Mouse (Mus musculus): Measurements from ENCODE around the gene Ahdc1. TPM values are rescaled to one million over a fixed set of nuclear protein-coding genes. Genes with fewer than 3 reads are reported as not detected.

The Ahdc1 gene
- polyA plus RNA-seq, 1 experiment, result 23.7 TPM

DNA sequence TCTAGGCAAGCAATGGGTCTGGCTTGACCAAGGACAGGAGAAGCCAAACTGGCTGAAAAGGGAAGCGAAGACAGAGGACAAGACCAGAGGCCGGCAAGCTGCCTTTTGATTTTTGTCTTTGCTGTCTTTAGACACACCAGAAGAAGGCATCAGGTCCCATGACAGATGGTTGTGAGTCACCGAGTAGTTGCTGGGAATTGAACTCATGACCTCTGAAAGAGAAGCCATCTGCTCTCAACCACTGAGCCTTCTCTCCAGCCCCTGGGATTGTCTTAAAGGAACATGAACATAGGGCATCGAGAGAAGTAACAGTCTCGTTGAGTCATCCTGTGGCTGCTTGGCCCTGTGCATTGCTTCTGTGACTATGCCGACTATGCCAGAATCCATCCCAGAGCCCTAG, 39.5 kb upstream of the Ahdc1 start:
- WGBS, result 78% methylated on average over 6 of the region's 6 CpGs
- Histone ChIP-seq H3K27me3 (ENCODE audit: control insufficient read depth, insufficient read depth, low read length) (no peaks in the 10 kb centered on the region; the same call in 1 of the 2 replicates), H3K36me3 (ENCODE audit: control insufficient read depth, insufficient read depth, low read length) (no peaks in the 10 kb centered on the region), H3K4me3 (ENCODE audit: low read depth, low read length) (no peak overlapping the region), H3K4me1 (ENCODE audit: control insufficient read depth, insufficient read depth, insufficient read length, low read length) (peaks cover 17% of the 10 kb centered on the region), H3K27ac (ENCODE audit: insufficient read depth, low read depth, low read length) (peak overlapping the region; percentile 40; the same call in 1 of the 2 replicates)
- TF ChIP-seq CTCF (IDR thresholded peaks at IDR 0.05; ENCODE audit: extremely low read depth, insufficient read length, insufficient replicate concordance, low read depth, low read length), result no peak
- no peak for TF ChIP-seq POLR2A (IDR thresholded peaks at IDR 0.05; ENCODE audit: low read depth, low read length)

DNA sequence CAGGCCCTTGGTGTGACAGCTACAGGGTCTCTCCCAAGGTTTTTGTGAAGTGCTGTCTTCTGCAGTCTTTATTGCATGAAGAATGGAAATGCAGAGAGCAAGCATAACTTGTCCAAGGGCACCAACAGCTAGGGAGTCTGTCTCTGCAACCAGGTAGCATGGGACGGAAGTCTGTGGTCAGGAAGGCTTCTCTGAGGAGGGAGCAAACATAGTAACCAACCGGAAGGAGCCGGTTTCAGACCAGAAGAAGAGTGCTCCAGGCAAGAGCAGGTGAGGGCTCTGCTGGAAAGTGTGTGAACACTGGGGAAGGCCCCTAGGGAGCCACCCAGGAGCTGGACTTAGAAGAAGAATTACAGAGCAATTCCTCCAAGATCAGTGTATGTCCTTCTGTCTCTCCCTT, 39.0 kb upstream of the Ahdc1 start:
- no peak for TF ChIP-seq CTCF (IDR thresholded peaks at IDR 0.05; ENCODE audit: extremely low read depth, insufficient read length, insufficient replicate concordance, low read depth, low read length)
- no peak for TF ChIP-seq POLR2A (IDR thresholded peaks at IDR 0.05; ENCODE audit: low read depth, low read length)
- Histone ChIP-seq H3K36me3 (ENCODE audit: control insufficient read depth, insufficient read depth, low read length) (no peaks in the 10 kb centered on the region), H3K27me3 (ENCODE audit: control insufficient read depth, insufficient read depth, low read length) (no peaks in the 10 kb centered on the region; the same call in 1 of the 2 replicates), H3K4me1 (ENCODE audit: control insufficient read depth, insufficient read depth, insufficient read length, low read length) (peaks cover 22% of the 10 kb centered on the region), H3K4me3 (ENCODE audit: low read depth, low read length) (no peak overlapping the region), H3K27ac (ENCODE audit: insufficient read depth, low read depth, low read length) (peak overlapping the region; percentile 60; the same call in 1 of the 2 replicates)
- WGBS, result 85% methylated on average over 3 of the region's 3 CpGs

DNA sequence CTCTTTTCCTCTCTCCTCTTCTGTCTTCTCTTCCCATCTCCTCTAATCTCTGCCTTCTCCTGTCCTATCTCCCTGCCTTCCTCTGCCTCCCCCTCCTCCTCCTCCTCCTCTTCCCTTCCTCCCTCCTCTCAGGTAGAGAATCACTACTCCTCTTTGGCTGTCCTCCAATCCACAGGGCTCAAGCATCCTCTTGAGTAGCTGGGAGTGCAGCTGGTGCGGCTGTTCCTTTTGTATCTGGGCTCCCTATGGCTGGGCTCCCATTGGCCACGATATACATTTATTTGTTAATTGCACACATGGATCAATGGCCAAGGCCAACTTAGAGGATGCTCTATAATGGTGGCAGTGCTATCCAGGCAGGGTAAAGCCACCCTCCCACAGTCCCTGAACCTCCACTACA, 38.5 kb upstream of the Ahdc1 start:
- 30% methylated on average over 2 of the region's 2 CpGs for WGBS
- TF ChIP-seq POLR2A (IDR thresholded peaks at IDR 0.05; ENCODE audit: low read depth, low read length) (no peak), CTCF (IDR thresholded peaks at IDR 0.05; ENCODE audit: extremely low read depth, insufficient read length, insufficient replicate concordance, low read depth, low read length) (no peak)
- no peaks in the 10 kb centered on the region for H3K36me3 ChIP-seq (ENCODE audit: control insufficient read depth, insufficient read depth, low read length)
- 0 out of 2 replicates have a peak overlapping the region, but pooled peaks have one; percentile 60 for H3K27ac ChIP-seq (ENCODE audit: insufficient read depth, low read depth, low read length)
- peaks cover 26% of the 10 kb centered on the region for H3K4me1 ChIP-seq (ENCODE audit: control insufficient read depth, insufficient read depth, insufficient read length, low read length)
- no peaks in the 10 kb centered on the region; the same call in 1 of the 2 replicates for H3K27me3 ChIP-seq (ENCODE audit: control insufficient read depth, insufficient read depth, low read length)
- H3K4me3 ChIP-seq (ENCODE audit: low read depth, low read length), result no peak overlapping the region

DNA sequence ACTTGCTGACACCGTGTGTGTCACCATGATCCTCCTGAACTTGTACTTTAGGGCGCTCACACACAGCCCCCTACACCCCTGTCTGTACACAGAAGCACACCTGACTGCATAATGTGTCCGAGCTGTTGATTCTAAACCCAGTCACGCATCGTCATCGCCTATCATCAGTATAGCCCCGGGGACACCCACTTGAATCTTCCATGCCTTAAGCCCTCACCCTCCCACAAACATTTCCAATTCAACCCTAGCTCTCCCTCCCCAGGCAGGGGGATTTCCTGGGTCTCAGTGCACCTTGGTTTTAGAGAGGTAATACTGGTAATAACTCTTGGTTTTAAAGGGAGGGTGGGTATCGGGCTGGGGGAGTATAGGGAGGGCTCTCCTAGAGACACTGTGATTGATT, 37.9 kb upstream of the Ahdc1 start:
- Histone ChIP-seq H3K4me3 (ENCODE audit: low read depth, low read length) (no peak overlapping the region), H3K36me3 (ENCODE audit: control insufficient read depth, insufficient read depth, low read length) (no peaks in the 10 kb centered on the region), H3K27ac (ENCODE audit: insufficient read depth, low read depth, low read length) (no peak overlapping the region), H3K27me3 (ENCODE audit: control insufficient read depth, insufficient read depth, low read length) (no peaks in the 10 kb centered on the region; the same call in 1 of the 2 replicates), H3K4me1 (ENCODE audit: control insufficient read depth, insufficient read depth, insufficient read length, low read length) (peaks cover 28% of the 10 kb centered on the region)
- 76% methylated on average over 8 of the region's 8 CpGs for WGBS
- TF ChIP-seq CTCF (IDR thresholded peaks at IDR 0.05; ENCODE audit: extremely low read depth, insufficient read length, insufficient replicate concordance, low read depth, low read length) (no peak), POLR2A (IDR thresholded peaks at IDR 0.05; ENCODE audit: low read depth, low read length) (no peak)

DNA sequence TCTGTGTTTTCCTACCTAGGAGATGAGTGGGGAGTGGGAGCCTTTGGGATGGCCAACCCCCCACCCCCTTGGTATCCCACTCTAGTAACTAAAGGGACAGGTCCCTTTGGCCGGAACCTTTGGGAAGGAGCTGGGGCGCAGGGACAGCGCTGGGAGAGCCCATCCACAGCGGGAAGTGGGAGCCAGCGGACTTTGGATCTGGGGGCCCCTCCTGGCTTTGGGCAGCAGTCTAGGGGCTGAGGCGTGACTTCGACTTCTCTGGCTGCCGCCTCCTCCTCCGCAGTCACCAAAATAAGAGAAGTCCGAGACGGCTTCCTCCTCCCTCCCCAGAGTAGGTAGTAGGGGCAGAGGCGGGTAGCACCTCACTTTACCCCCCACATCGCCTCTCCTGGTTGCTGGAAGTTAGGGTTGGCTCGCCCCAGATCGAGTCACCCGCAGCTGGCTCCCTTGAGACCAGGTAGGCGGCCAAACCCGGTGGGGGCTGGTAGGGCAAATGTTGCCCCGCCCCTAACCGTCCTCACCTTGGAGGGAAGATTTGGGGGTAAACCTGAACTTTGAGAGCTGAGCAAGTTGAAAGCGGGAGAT, 37.2 kb upstream of the Ahdc1 start, which contains the start of gene Fgr:
Gene Fgr, plus strand, starts transcription at position 282 of the 585 bp plus-strand sequence.
- TF ChIP-seq CTCF (IDR thresholded peaks at IDR 0.05; ENCODE audit: extremely low read depth, insufficient read length, insufficient replicate concordance, low read depth, low read length) (no peak), POLR2A (IDR thresholded peaks at IDR 0.05; ENCODE audit: low read depth, low read length) (no peak)
- Histone ChIP-seq H3K4me3 (ENCODE audit: low read depth, low read length) (peak within 1 kb of the TSS; percentile 52), H3K27me3 (ENCODE audit: control insufficient read depth, insufficient read depth, low read length) (no peaks in the 10 kb centered on the region; the same call in 1 of the 2 replicates), H3K36me3 (ENCODE audit: control insufficient read depth, insufficient read depth, low read length) (no peaks in the 10 kb centered on the region), H3K4me1 (ENCODE audit: control insufficient read depth, insufficient read depth, insufficient read length, low read length) (peaks cover 28% of the 10 kb centered on the region), H3K27ac (ENCODE audit: insufficient read depth, low read depth, low read length) (peak within 1 kb of the TSS; percentile 62)
- WGBS, result 11% methylated on average over 21 of the region's 21 CpGs

DNA sequence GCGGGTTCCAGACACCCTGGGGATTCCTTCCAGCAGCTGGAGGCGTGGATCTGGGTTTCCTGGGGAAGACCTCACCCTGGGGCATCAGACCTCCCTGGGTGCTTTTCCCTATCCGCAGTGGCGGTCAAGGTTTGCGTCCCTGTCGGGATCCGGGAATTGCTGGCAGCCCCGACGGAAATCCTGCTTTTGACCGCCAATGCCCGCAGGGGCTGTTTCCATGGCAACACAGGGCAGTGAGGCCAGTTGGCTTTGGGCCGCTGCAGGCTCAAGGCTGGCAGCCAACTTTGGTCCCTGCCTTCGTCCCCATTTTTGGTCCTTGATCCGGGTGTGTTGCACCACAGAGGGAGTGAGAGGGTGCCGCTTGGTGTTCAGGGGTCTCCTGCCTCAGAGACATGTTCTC, 36.2 kb upstream of the Ahdc1 start:
- Histone ChIP-seq H3K27me3 (ENCODE audit: control insufficient read depth, insufficient read depth, low read length) (no peaks in the 10 kb centered on the region; the same call in 1 of the 2 replicates), H3K4me1 (ENCODE audit: control insufficient read depth, insufficient read depth, insufficient read length, low read length) (peaks cover 31% of the 10 kb centered on the region), H3K4me3 (ENCODE audit: low read depth, low read length) (peak overlapping the region; percentile 52), H3K27ac (ENCODE audit: insufficient read depth, low read depth, low read length) (peak overlapping the region; percentile 38; the same call in 1 of the 2 replicates), H3K36me3 (ENCODE audit: control insufficient read depth, insufficient read depth, low read length) (no peaks in the 10 kb centered on the region)
- 7% methylated on average over 15 of the region's 15 CpGs for WGBS
- no peak for TF ChIP-seq CTCF (IDR thresholded peaks at IDR 0.05; ENCODE audit: extremely low read depth, insufficient read length, insufficient replicate concordance, low read depth, low read length)
- TF ChIP-seq POLR2A (IDR thresholded peaks at IDR 0.05; ENCODE audit: low read depth, low read length), result no peak

DNA sequence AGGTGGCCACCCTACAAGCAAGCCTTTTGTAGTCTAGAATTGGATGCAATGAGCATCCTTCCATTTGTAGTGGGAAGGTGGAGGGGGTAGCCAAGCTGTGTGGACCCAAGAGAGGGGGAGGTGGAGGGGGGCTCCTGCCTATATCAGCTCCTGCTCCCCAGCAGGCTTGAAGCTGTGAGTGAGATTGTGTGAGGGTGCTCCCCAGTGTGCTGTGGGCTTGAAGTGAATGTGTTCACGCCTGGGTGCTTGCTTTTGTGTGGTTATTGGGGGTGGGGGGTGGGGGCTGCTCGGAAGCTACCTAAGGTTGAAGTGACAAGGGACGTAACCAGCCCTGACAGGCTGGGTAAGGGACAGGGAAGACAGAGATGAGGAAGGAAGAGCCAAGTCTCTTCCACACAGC, 35.3 kb upstream of the Ahdc1 start:
- H3K4me3 ChIP-seq (ENCODE audit: low read depth, low read length), result peak overlapping the region; percentile 26
- peak overlapping the region; percentile 56 for H3K27ac ChIP-seq (ENCODE audit: insufficient read depth, low read depth, low read length)

More for the DNA sequence above, 35.3 kb upstream of the Ahdc1 start:
- TF ChIP-seq CTCF (IDR thresholded peaks at IDR 0.05; ENCODE audit: extremely low read depth, insufficient read length, insufficient replicate concordance, low read depth, low read length) (no peak), POLR2A (IDR thresholded peaks at IDR 0.05; ENCODE audit: low read depth, low read length) (no peak)
- WGBS, result 78% methylated on average over 3 of the region's 3 CpGs
- Histone ChIP-seq H3K4me1 (ENCODE audit: control insufficient read depth, insufficient read depth, insufficient read length, low read length) (peaks cover 31% of the 10 kb centered on the region), H3K36me3 (ENCODE audit: control insufficient read depth, insufficient read depth, low read length) (no peaks in the 10 kb centered on the region), H3K27me3 (ENCODE audit: control insufficient read depth, insufficient read depth, low read length) (no peaks in the 10 kb centered on the region; the same call in 1 of the 2 replicates)
